Mouse (Mus musculus): ENCODE results near the gene D630045J12Rik.

Gene D630045J12Rik

DNA sequence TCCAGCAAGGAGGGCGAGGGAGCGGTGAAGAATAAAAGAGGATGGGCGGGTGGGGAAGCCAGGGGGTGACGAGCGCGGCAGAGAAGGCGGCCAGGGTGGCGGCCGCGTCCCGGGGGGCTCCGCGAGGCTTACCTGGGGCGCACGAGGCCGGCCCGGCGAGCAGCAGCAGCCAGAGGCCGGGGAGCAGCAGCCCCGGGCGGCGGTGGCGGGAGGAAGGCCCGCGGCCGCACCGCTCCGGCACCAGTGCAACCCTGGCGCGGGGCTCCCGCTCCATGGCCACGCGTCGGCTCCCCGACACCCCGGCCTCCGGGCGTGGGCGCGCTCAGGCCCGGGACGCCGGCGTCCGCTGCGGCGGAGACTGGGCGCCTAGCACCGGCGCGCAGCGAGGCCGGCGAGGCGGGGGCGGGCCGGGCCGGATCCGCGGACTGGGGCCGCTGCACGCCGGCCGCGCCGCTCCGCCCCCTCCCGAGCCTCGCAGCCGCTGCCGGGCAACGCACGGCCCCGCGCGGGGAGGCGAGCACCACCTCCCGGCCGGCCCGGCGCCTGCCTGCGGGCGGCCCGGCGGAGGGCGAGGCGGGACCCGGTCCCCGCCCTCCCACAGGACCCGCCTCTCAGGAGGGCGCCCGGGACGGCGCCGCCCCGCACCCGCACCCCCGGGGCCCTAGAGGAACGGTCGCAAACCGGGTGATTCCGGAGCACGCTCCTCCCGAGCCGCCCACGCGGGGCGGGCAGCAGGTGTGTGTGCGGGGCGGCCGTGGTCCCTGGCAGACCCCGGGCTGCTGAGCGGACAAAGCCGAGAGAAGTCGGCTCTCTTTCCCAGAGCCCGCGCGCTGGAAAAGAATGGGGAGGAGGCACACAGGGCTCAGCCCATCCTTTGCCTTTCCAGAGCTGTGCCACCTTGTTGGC, at the start of gene D630045J12Rik:
TSS of gene D630045J12Rik (minus strand) at position 274 of the 906 bp plus-strand sequence.
- peak; percentile 93 for DNase-seq (ENCODE audit: low read depth)

DNA sequence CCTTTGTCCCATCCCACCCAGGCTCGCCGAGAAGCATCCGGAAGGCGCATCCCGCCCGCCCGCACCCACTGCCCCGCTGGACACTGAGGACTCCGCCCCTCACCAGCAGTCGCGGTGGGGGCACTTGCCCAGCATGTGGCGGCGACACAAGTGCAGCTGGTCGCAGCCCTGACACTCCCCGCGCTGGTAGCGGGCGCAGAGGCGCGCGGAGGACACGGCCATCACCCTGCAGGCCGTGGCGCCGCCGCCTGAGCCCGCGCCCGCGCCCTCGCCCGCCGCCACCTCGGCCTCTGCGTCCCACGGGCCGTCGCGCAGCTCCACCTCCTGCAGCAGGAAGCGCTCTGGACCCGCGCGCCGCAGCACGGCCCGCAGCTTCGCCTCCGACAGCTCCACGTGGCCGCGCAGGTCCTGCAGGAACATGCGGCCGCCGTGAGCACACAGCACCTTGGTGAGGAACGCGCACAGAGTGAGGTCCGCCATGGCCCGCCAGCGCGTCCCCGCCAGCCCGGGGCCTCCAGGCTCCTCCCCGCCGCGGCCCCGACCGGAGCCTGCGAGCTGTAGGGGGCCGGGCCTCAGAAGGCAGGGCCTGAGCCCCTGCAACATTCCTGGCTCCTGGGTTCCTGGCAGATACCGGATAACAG, 45.1 kb upstream of the D630045J12Rik start, which contains the start of gene Zc3hav1l:
TSS of gene Zc3hav1l (minus strand) at position 499 of the 641 bp plus-strand sequence.
- DNase-seq (ENCODE audit: low read depth), result peak; percentile 91

DNA sequence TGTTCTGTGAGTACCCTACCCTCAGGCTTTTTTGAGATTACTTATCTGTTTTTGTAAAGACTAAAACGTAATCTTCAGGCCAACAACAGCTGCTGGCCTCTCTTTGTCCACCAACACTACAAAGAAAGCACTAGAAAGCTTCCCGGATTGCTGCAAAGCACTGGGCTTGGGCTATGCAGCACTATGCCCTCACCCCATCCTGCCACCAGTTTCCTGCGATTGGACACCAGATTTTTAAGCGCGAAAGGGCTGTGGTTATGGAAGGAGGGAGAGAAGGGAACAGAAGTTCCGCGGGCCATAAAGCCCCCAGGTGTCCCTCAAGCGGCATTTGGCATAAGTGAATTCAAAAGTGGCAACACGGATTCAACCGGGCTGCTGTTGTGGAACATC, 44.4 kb upstream of the D630045J12Rik start:
- DNase-seq (ENCODE audit: low read depth), result peak; percentile 67

GRCm38 (mm10) chr6:38297580-38298245, 43.9 kb upstream of the D630045J12Rik start:
- DNase-seq (ENCODE audit: low read depth), result no peak

DNA sequence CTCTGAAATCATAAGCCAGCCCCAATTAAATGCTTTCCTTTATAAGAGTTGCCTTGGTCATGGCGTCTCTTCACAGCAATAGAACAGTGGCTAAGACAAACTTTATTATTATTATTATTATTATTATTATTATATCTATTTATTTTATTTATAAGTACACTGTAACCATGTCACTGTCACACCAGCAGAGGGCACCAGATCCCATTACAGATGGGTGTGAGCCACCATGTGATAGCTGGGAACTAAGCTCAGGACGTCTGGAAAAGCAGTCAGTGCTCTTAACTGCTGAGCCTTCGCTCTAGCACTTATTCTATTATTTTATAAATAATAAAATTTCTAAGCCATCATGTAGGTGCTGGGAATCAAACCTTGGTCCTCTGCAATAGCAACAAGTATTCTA, 39.9 kb upstream of the D630045J12Rik start:
- DNase-seq (ENCODE audit: low read depth), result peak; percentile 34

GRCm38 (mm10) chr6:38292871-38293646, 39.2 kb upstream of the D630045J12Rik start:
- DNase-seq (ENCODE audit: low read depth), result no peak

DNA sequence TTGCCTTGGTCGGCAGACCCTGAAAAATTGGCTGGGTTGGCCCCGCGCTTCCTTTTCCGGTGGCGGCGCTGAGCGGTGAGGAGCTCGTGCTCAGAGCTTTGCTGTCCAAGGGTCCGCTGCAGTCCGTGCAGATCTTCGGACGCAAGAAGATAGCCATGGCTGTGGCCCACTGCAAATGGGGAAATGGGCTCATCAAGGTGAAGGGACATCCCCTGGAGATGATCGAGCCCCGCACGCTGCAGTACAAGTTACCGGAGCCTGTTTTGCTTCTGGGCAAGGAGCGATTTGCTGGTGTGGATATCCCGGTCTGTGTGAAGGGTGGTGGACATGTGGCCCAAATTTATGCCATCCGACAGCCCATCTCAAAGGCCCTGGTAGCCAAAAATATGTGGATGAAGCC, 30.6 kb upstream of the D630045J12Rik start:
- no peak for DNase-seq (ENCODE audit: low read depth)

DNA sequence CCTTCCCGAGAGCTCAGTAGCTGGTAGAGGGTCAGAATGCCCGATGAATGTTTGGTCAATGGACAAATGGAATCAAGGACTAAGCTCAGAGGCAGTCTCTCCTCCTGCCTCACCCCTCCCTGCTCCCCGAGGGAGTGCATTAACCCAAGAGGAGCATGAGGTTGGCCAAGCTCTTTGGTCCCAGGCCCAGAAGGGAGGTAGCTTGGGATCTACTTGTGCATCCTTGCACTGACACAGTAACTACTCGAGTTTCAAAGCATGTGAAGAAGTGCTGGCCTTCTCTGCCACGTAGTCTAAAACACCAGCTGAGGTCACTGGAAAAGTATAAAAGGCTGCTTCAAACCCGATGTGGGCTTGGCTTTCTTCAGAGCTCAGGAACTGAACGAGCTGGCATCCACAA, 10.7 kb upstream of the D630045J12Rik start:
- DNase-seq (ENCODE audit: low read depth), result peak; percentile 68

DNA sequence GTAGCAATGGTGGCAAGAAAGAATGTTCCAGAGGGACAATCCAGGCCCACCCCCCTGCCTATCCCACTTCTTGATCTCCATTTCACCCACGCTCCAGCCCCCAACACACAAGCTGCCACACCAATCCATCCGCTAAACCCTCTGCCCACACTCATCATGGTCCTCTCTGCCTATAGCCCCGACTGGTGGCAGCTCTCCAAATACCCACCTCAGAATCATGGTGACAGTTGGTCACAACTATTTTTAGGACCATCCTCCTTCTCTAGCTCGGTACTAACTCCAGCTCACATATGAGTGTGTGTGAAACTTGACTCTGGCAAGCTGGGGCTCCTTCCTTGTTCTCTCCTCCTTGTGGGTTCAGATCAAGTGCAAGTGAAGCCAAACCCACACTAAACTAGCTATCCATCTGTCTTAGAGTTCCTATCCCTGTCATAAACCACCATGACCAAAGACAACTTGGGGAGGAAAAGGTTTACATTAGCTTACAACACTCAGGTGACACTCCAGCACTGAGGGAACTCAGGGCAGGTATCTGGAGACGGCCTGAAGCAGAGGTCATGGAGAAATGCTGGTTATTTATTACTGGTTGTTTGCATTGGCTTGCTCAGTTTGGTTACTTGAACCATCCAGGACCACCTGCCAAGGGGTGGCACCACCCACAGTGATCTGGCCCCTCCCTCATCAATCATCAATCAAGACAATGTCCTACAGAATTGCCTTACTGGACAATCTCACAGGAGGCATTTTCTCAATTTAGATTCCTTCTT, 9.8 kb upstream of the D630045J12Rik start:
- DNase-seq (ENCODE audit: low read depth), result no peak

GRCm38 (mm10) chr6:38261877-38262276, 8.1 kb upstream of the D630045J12Rik start:
- no peak for DNase-seq (ENCODE audit: low read depth)

- DNase-seq (ENCODE audit: low read depth), result no peak
Observed at GRCm38 (mm10) chr6:38257506-38257905, 3.7 kb upstream of the D630045J12Rik start.

- DNase-seq (ENCODE audit: low read depth), result no peak
Observed at GRCm38 (mm10) chr6:38256793-38257192, 3.0 kb upstream of the D630045J12Rik start.

DNA sequence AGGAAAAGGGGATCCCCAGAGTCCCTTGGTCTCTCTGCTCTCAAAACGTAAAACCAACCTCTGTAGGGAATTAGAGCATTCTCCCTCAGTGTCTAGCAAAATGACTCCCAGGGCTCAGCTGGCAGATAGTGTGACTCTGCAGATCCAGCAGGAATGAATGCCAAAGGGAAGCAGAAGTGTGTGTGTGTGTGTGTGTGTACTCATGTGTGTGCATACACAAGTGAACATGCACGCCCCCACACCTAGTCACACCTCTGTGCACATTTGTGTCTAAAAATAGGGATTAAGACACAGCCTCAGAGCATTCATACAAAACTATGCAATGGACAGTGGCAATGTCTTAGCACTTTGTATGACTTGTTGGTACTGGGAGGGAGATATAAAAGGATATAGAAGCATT, 2.0 kb upstream of the D630045J12Rik start:
- no peak for DNase-seq (ENCODE audit: low read depth)

GRCm38 (mm10) chr6:38252766-38253735, 758 bp downstream of the D630045J12Rik start:
- DNase-seq (ENCODE audit: low read depth), result peak; percentile 42

GRCm38 (mm10) chr6:38252139-38252538, 1.7 kb downstream of the D630045J12Rik start:
- no peak for DNase-seq (ENCODE audit: low read depth)

DNA sequence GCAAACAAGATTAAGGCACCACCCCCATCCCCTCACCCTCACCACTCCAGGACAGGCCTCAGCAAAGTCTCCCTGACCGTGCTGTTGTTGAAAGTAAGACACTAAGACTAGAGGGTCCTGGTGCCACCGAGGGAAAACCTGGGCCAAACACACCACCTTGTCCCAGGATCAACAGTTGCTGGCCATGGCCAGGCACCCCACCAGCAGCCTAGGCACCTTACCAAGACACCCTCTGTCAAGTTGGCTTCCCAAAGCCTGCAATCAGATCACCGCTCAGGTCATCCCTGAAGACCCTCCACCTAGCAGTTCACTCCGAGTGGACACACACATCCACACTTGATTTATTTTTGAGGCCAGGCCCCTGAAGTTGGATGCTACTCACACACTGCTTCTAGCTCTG, 2.3 kb downstream of the D630045J12Rik start:
- no peak for DNase-seq (ENCODE audit: low read depth)

DNA sequence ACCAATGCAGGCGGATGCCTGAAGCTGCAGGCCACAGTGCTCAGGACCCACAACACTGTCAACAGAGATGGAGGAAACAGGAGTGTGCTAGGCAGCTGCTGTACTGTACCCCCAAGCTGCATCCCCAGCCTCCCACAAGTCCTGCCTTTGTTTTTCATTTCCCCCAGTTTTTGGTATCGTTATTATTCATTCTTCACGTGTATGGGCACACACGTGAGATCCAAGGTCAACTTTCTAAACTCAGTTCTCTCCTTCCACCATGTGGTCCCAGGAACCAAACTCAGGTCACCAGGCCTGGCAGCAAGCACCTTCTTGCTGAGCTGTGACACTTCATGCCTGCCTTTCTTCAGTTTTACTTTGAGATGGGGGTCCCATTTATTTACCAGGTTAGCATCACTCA, 6.4 kb downstream of the D630045J12Rik start:
- no peak for DNase-seq (ENCODE audit: low read depth)

- DNase-seq (ENCODE audit: low read depth), result peak; percentile 29
Observed at GRCm38 (mm10) chr6:38244806-38245205, 9.0 kb downstream of the D630045J12Rik start.

- no peak for DNase-seq (ENCODE audit: low read depth)
Observed at GRCm38 (mm10) chr6:38244167-38244566, 9.6 kb downstream of the D630045J12Rik start.

- DNase-seq (ENCODE audit: low read depth), result peak; percentile 49
Observed at GRCm38 (mm10) chr6:38242833-38243232, 11.0 kb downstream of the D630045J12Rik start.

All from NIH3T3 (cell line).